Mouse (Mus musculus) spleen, embryonic (tissue): Measurements from ENCODE around the gene Wdr62.

Source experiments
- CTCF ChIA-PET: fragments of 350-600 bp; sonication (Branson Sonifier 250); formaldehyde crosslinking; loops from one replicate; lab custom pipeline; 2022; lab: Charles Lee

The Wdr62 gene

DNA sequence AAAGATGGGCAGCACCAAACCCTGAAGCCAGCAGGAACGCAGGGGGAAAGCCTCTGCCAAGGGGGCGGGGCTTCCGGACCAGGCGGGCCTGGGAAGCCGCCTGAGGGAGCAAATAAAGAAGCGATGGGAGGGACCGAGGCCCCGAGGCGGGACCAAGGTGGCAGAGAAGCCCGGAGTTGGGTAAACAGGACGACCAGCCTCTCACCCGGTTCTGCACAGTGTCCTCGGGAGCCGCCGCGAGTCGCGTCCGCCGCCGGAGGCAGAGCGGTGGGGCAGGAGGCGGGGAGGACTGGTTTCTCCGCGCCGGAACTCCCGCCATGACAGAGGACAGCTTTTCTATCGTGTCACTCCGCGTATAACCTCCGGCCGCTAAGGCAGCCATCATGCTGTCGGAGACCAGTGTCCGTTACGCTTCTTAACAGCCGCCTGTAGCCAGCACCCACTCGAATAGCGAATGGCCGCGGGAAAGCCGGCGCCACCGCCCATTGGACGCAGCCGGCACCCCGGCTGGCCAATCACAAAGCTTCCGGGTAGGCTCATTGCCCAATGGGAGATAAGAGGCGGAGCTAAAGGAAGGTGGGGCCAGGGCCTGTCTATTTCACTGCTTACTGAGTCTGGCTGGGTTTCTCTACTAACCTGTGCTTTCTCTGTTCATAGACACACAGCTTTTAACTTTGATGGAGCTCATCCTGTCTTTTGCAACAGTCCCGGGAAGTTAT is at the start of gene Wdr62, which contains the start of gene Thap8:
TSS of gene Wdr62 (minus strand) at position 469 of the 719 bp plus-strand sequence.
TSS of gene Thap8 (plus strand) at position 144 of the 719 bp plus-strand sequence.
- CTCF ChIA-PET, result no interaction called here

DNA sequence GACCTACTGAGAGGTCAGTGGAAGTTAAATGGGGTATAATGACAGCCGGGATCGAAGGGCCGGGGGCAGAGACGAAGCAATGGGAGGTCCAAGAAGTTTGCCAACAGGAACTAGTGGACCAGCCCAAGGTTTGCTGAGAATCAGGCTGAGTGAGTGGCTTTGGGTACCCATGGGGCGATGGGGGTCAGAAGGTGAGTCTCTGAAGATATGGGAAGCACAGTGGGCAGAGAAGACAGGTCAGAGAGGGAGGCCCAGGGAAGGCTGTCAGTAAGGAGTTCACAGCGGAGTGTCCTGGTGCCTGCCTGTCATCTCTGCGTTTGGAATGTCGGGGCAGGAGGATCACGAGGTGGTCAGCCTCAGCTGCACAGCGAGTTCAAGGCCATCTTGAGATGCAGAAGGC is 48.2 kb upstream of the Wdr62 start:
- CTCF ChIA-PET, result no interaction called here

DNA sequence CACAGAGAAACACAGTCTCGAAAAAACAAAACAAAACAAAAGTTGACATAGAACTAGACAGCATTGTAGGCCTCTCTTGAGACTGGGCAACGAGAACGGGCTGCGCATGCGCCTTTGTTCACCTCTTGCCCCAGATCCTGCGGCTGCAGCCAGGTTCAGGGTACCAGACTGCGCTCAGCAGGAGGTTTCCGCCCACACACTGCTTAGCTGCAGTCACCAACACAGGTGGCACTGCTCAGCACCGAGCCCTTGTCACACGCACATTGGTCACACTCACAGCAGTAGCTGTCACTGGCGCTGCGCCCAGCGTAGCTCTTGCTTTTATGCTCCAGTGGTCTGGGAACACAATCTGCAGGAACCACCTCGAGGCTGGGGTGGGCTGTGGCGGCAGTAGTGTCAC is 46.9 kb upstream of the Wdr62 start:
- CTCF ChIA-PET, result interaction anchor here (0.6 kb wide), 1 partner anchor 948 kb away, joined by 3 read pairs; no protein-coding TSS in a partner anchor

DNA sequence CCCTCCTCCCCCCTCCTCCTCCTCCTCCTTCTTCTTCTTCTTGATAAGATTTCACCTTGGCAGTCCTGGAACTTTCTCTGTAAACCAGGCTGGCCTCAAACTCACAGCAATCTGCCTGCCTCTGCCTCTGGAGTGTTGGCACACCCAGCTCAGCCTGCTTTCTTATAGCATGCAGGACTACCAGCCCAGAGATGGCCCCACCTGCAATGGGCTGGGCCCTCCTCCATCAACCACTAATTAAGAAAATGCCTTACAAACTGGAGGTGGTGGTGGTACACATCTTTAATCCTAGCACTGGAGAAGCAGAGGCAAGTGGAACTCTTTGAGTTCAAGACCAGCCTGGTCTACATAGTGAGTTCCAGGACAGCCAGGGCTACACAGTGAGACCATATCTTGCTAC is 46.2 kb upstream of the Wdr62 start:
- CTCF ChIA-PET, result no interaction called here

DNA sequence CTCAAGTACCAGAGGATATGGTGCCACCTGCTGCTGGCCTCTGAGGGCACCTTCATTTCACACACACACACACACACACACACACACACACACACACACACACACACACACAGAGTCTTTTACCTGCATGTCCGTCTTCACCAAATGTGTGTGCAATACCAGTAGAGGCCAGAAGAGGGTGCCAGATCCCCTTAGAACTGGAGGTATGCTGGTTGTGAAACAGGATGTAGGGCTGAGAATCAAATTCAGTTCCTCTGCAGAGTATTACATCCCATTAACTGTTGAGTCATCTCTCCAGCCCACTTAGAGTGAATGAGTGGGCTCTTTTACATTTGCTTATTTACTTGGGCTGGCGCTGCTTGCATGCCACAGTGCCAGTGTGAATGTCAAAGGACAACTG is 45.1 kb upstream of the Wdr62 start:
- CTCF ChIA-PET, result no interaction called here

DNA sequence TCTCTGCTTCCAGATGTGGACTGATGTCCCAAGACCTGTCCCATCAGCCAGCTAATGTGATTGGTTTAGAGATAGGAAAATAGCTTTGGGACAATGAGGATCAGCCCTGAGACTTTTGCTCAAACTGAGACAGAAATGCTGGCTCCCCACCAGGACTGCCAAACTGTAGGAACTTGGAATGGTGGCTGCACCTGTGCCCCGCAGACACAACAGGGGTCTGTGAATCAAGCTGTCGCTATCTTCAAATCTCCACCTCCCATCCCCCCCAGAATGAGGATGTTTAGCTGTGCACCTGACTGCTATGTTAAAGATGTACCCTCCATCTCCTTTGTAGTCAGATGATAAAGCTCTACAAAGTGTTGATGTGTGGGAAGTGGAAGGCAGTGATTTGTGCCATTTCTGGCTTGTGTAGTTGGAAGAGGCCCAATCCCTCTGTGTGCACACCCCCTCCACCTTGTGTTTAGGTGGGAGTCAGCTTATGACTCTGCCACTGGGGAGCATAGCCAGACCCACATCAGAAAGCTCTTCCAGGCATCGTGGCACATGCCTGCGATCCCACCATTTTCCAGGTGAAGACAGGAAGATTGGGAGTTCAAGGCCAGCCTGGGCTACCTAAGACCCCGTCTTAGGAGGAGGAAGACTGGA is 44.2 kb upstream of the Wdr62 start:
- CTCF ChIA-PET, result interaction anchor here (0.6 kb wide), 1 partner anchor 109 kb away, joined by 3 read pairs; no protein-coding TSS in a partner anchor

DNA sequence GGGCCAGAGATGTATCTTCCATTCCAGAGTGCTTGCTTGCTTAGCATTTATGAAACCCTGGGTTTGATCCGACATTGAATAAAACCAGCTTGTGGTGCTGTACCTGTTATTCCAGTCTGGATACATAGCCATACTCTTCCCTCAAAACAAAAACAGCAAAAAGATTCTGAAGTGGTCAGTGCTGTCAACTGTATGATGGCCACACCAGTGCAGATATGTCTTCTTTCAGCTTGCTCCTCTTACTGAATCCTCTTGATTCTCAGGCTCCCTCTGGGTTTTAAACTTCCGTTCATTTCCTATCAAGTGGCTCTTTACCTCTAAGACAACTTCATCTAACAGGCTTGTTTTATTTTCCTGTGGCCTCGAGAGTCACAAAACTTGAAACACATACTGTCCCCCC is 43.6 kb upstream of the Wdr62 start, which contains the start of gene Sdhaf1:
TSS of gene Sdhaf1 (minus strand) at position 101 of the 400 bp plus-strand sequence.
- CTCF ChIA-PET, result interaction anchor here (0.6 kb wide), 1 partner anchor 110 kb away, joined by 3 read pairs; no protein-coding TSS in a partner anchor

DNA sequence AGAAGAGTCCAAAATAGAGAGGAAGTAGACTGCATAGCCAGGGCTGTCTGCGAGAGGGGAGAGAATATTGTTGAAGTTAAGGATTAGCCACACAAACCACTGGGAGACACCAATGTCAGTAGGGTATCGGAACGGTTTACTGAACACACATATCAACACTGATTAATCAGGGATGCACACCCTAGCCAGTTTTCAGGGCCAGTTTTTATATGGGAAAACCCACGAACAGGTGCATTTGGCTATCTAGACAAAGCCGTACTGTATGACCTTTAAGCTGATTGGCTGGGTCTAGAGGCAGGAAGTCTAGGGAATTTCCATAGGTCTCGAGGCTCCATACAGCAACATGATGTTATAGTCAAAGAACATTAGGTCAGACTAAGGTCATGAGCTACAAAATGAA is 42.6 kb upstream of the Wdr62 start:
- CTCF ChIA-PET, result interaction anchor here (2.0 kb wide), 1 partner anchor 13 kb away, joined by 7 read pairs; no protein-coding TSS in a partner anchor

DNA sequence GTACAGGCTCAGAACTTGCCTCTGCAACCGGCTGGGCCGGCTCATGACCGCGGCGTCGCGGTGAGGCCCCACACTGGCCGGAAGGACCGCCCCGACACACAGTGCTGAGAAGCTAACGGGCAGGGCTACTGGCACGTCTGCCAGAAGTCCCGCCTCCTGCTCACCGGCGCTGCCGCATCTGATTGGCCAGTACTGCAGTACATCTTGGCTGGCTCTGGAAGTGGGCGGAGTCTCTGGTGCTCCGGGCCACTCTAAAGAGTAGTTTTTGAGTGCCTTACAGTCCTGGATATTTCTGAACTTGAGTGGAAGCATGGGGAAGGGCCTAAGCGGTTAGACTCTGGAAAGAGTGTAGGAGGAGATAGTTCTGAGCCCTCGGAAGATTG is 42.1 kb upstream of the Wdr62 start:
- CTCF ChIA-PET, result interaction anchor here (2.0 kb wide), 1 partner anchor 13 kb away, joined by 7 read pairs; no protein-coding TSS in a partner anchor

DNA sequence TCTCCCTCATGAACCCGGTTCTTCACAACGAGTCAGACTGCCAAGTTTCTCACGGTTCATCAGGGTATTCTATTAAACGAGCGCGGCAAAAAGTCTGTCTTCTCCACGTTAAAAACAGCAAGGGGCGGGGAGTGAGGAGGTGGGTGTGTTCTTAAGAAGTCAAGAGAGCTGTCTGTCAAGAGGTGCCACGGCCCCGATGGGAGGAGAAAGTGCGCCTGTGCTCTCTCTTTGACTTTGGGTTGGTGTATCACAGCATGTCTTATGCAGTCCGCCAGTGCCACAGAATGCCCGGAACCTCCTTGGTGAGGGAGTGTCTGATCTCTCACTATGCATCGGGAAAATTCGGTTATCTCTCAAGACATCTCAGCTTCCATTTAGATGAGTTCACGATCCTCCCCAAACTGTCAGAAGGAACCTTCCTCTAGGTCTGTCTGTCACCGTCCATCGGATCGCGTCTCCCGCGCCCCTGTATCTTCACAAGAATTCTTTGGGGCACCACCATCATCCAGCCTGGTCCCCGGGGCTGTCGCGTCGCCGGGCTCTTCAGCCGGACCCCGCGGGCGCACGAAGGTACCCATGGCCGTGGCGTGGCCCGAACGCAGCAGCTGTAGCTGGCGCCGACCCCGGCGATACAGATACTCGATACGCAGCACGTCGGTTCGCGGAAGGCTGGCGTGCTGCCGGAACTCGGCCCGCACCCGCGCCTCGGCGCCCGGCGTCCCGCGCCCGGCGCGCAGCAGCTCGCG is 41.5 kb upstream of the Wdr62 start, which contains the start of gene E130208F15Rik:
TSS of gene E130208F15Rik (plus strand) at position 202 of the 746 bp plus-strand sequence.
- CTCF ChIA-PET, result interaction anchor here (2.0 kb wide), 1 partner anchor 12 kb away, joined by 7 read pairs; no protein-coding TSS in a partner anchor

DNA sequence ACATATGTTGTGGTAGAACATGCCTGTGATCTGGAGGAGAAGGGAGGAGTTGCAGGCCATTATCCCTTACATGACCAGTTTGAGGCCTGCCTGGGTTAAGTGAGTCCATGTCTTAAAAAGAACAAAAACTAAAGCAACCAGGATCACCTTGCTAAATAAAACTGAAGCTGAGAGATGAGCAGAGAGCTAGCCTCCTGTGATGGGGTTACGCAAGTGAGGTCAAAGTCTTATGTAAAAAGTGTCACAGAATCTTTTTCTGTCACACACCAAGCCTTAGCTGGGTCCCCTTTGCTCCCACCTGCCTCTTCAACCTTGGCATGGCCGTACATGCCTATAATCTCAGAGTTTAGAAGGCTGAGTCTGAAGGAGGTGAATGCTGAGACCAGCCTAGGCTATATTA is 40.7 kb upstream of the Wdr62 start:
- CTCF ChIA-PET, result no interaction called here

DNA sequence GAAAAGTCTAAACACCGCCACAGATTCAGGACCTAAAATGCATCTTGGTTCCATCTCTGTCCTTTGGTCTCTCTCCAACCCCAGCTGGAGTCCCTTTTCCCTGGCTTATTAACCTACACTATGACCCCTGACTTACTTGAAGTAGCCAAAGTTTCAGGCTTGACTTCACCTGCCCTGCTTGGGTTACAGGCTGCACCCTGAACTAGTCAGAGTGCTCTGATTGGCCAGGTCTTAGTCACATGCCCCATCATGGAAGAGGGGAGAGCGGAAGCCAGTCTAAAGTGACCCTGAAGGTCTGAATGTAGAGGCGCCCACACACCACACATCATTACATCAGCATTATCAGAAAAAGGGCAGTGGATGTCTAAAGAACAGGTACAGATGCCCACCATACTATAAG is 37.9 kb upstream of the Wdr62 start:
- CTCF ChIA-PET, result no interaction called here

DNA sequence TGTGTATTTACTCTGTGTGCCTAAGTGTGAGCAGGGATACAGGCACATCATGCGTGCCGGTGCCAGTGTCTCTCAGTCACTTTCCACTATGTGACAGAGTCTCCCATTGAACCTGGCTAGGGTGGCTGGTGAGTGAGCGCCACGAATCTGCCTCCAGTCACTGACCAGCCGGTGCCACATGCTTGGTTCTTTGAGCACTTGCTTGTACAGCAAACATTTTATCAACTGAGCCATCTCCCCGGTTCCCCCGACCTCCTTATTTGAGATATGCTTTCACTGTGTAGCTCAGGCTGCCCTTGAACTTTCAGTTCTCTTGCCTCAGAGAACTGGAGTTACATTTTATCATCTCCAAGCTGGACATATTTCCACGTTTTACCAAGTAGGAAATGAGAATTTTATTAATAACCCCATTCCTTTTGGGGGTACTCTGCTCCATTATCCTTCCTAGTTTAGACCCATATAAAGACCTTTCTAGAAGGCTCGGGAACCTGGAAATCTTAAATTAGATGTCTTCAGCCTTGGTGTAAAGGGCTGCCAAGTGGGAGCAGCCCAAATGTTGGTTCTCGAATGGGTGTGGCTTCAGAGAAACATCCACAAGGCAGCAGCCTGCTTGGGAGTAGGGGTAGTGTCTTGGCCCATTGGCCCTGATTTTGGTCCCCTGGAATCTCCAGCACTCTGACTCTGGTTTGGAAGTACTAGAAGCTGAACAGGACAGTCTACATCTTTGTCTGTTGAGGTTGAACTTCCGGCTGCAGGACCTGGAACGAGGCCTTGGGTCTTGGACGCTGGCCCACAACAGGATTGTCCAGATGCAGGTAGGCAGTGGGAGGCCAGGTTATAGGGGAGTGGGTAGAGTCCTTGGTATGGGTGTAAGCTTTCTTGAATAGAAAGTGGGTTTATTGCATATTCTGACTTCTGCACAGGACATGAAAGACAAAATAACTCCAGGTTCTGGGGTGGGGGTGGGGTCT is 35.6 kb upstream of the Wdr62 start:
- CTCF ChIA-PET, result no interaction called here

DNA sequence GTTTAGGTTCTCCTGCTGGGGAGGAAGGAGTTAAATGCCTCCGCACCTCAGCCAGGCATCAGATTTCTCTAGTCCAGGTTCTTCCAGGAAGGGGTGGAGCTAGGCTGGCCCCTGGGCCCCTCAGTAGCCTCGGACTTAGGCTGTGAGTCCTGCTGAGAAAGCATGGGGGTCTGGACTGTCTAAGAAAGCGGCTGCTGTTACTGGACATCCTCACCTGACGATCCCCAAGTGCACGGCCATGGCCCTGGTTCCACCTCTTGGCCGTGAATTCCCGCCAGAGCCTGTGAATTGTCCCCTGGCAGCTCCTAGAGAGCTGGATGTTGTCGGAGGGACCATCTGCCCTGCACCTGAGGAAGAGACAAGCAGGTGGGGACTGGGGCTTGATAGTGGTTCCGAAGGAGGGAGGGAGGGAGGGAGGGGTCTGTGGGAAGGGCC is 34.5 kb upstream of the Wdr62 start, which contains the start of gene Syne4:
TSS of gene Syne4 (plus strand) at position 87 of the 435 bp plus-strand sequence.
- CTCF ChIA-PET, result no interaction called here

DNA sequence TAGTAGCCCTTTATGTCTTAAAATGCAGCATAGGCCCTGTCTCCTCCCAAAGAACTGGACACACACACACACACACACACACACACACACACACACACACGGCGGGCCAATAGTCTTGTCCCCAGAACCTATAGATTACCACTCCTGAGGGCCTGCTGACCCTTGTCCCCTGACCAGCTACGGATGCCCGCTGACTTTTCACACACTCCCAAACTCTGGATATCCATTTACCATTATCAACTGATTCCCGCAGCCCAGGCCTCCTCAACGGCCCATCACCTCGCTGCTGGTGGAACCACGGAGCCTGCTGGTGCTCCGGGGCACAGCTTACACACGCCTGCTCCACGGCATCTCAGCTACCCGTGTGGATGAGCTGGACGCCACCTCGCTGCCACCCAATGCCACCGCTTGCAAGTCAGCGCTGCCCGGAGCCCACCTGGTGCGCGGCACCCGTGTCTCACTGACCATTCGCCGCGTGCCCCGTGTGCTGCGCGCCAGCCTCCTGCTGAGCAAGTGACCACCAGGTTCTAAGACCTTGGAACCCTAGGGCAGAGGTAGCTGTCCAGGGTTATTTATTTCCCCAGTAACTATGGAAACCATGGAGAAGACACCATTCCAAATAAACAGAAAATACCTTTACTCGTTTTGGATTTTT is 33.6 kb upstream of the Wdr62 start:
- CTCF ChIA-PET, result no interaction called here

DNA sequence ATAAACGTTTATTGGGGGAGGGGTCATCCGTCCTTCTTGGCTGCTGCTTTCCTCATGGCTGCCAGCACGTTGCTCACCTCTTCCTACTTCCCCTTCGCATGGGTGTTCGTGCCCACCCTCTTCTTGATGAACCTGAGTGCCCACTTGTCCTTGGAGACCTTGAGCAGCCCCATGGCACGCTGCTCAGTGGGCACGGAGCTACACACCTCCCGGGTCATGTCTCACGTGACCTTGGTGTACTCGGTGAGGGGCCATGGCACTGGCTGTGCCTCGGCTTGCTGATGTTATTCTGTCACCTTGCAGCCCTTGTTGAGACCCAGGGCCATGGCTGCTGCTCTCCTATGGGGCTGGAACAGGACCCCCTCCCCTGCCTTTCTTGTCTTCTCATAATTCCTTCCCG is 29.9 kb upstream of the Wdr62 start:
- CTCF ChIA-PET, result interaction anchor here (1.5 kb wide), 1 partner anchor 12 kb away, joined by 7 read pairs; the partner anchor contains the start of gene E130208F15Rik

DNA sequence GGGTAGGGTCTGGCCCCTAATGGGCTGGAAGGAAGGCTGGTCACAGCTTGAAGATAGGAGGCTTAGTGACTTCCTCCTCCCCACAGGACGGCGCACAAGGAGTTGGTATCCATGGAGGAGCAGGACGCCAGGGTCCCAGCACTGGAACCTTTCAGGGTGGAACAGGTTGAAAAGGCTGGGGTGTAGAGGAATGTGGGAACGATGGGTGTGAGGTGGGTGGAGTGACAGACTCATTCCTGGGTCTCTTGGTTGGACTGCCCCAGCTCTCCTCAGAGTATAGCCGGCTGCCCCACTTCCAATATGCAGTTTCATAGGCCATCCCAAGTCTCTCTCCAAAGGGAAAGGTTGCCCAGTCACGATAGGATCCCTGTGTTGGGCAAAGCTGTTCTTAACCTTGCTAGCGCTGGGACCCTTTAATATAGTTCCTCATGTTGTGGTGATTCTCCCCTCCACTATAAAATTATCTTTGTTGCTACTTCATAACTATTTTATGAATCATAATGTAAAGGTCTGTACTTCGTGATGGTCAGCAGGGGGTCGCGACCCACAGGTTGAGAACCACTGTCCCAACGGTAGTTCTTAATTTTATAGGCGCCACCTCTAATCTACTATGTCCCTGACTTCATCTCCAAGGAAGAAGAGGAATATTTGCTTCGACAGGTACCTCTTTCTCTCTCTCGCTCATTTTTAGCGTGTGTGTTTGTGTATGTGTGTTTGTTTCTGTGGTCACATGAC is 29.3 kb upstream of the Wdr62 start:
- CTCF ChIA-PET, result interaction anchor here (1.5 kb wide), 1 partner anchor 13 kb away, joined by 7 read pairs; the partner anchor contains the start of gene E130208F15Rik

DNA sequence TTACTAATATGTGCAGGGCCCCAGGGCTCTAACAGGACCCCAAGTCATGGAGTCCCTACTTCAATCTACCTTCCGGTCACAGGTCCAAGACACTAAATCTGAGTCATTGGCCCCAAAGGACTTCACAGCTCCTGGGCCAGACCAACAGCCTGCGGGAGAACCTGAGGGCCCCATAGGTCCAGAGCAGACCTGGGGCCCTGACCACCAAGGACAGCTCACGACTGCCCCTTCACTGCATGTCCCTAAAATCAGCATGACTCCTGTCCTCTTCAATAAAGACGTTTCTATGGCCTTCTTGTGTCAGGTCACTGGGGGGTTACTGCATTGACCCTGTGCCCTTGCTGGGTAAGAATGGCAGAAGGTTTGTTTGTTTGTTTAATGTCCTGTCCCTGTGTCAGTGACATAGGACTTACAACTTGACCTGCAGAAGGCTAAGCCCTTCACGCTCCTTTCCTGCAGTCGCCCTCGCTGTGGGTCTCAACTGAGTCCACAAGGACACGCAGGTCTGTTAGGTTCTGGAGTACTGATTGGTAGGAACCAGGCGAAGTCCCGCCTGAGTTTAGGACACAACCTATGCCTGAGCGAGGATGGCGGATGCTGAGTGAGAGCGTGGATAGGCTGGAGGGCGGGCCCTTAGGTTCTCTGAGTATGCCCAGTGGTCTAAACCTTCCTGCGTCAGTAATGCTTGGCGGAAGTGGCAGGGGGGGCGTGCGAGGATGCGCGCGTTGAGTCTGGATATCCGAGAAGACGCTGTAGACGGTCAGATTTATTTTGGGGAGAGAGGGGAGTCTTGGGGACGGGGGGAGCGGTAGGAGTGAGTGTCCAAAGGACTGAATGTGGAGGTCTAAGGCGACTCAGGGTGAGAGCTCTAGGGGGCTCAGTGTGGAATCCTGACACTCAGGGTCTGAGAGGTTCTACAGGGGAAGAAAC is 28.1 kb upstream of the Wdr62 start, which contains the start of gene Alkbh6:
TSS of gene Alkbh6 (plus strand) at position 642 of the 930 bp plus-strand sequence.
- CTCF ChIA-PET, result interaction anchor here (1.5 kb wide), 1 partner anchor 14 kb away, joined by 7 read pairs; the partner anchor contains the start of gene E130208F15Rik
